Mouse (Mus musculus): ENCODE results near the gene Rtn4r. TPM values are rescaled to one million over a fixed set of nuclear protein-coding genes. Genes with fewer than 3 reads are reported as not detected.
"Not testable (repeated sequence)": the region's sequence is repeated elsewhere in the genome, so short reads cannot be mapped to it uniquely, and the experiment has no call there.

The Rtn4r gene
- total and polyA plus RNA-seq, 3 experiments = 0.14 to 0.58 (median 0.23) TPM

GRCm38 (mm10) chr16:18194208-18194985 lies 67.0 kb downstream of the Rtn4r start:
- DNase-seq = no peak

- no peak for DNase-seq
These were observed 67.6 kb downstream of the Rtn4r start for GRCm38 (mm10) chr16:18195068-18195467.

GRCm38 (mm10) chr16:18195561-18195960 lies 68.1 kb downstream of the Rtn4r start:
- not testable (repeated sequence) for DNase-seq

DNA sequence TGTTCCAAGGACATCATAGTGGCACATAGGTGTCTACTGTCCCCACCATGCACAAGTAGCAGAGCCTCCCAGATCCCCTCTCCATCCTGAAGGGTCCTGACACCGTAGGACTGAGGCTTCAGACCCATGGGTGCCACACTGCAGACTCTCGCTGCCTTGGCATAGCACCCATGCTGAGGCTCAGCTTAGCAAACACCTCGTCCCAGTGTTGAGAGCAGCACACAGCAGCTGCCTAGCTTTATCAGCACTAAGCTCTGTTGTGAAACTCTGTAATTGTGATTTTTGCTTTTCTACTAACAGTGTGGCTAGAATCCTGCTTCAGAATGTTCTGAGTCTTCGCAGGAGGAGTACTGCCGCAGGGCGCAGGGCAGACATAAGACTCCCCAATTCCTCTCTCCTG lies 70.4 kb downstream of the Rtn4r start:
- no peak for DNase-seq

GRCm38 (mm10) chr16:18198365-18199098 lies 71.1 kb downstream of the Rtn4r start:
- DNase-seq = no peak

DNA sequence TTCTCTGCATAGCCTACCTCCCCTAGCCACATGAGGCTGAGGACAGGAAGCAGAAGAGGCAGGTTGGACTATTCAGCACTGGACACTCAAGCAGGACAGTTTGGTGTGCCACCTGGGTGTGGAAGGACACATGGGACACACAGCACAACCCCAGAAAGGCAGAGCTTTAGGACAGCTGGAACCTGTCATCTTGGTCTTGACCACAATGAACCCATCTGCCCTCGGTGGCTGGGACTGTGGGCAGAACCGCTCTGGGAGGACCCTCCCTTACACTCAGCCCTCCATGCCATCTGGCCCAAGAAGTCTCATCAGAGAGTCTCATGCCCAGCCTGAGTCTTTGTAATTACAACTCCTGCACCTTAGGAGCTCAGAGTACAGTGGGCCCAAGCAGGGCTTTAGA lies 72.6 kb downstream of the Rtn4r start:
- no peak for DNase-seq

GRCm38 (mm10) chr16:18201620-18202019 lies 74.2 kb downstream of the Rtn4r start:
- DNase-seq = no peak

Small RNA genes lying within 50 kb of the gene (microRNA-seq; reads per million reads assigned to microRNA genes)
- gene Mir6366 = 0 reads per million in 2 experiments

Other genes starting within 250 kb of the Rtn4r start
- gene Gm20518, start 236.0 kb upstream of the Rtn4r start, total RNA-seq (2021) = under 1 TPM in 1 of 2 experiments, not detected in 1; 0.09 TPM
- gene Gm20518, start 236.0 kb upstream of the Rtn4r start, polyA plus RNA-seq (2012; rRNA removed) = 0.58 and 0.67 TPM in 2 replicates
- not detected for gene Tssk1, start 233.4 kb upstream of the Rtn4r start, total RNA-seq (2021)
- gene Tssk1, start 233.4 kb upstream of the Rtn4r start, polyA plus RNA-seq (2012; rRNA removed) = 0.03 TPM in 1 of 2 replicates, not detected in the other
- gene Dgcr2, start 229.1 kb upstream of the Rtn4r start, total RNA-seq (2021) = 10 to 100 TPM; 62.1 to 68.1 TPM
- gene Dgcr2, start 229.1 kb upstream of the Rtn4r start, polyA plus RNA-seq (2012; rRNA removed) = 139 and 166 TPM in 2 replicates
- not detected for gene Tssk2, start 229.0 kb upstream of the Rtn4r start, total RNA-seq (2021)
- not detected in 2 replicates for gene Tssk2, start 229.0 kb upstream of the Rtn4r start, polyA plus RNA-seq (2012; rRNA removed)
- gene Ess2, start 216.3 kb upstream of the Rtn4r start, total RNA-seq (2021) = 10 to 100 TPM; 14.1 to 15.5 TPM
- 19.5 and 22.6 TPM in 2 replicates for gene Ess2, start 216.3 kb upstream of the Rtn4r start, polyA plus RNA-seq (2012; rRNA removed)
- gene Gsc2, start 212.6 kb upstream of the Rtn4r start, total RNA-seq (2021) = not detected
- gene Gsc2, start 212.6 kb upstream of the Rtn4r start, polyA plus RNA-seq (2012; rRNA removed) = not detected in 2 replicates
- gene Slc25a1, start 199.4 kb upstream of the Rtn4r start, total RNA-seq (2021) = 100 to 1,000 TPM; 215 to 471 TPM
- 601 and 791 TPM in 2 replicates for gene Slc25a1, start 199.4 kb upstream of the Rtn4r start, polyA plus RNA-seq (2012; rRNA removed)
- not detected for gene Vpreb2, start 147.2 kb upstream of the Rtn4r start, total RNA-seq (2021)
- not detected in 2 replicates for gene Vpreb2, start 147.2 kb upstream of the Rtn4r start, polyA plus RNA-seq (2012; rRNA removed)
- gene Dgcr6, start 74.8 kb upstream of the Rtn4r start, total RNA-seq (2021) = 10 to 100 TPM; 71.3 to 75.7 TPM
- 127 and 132 TPM in 2 replicates for gene Dgcr6, start 74.8 kb upstream of the Rtn4r start, polyA plus RNA-seq (2012; rRNA removed)
- 10 to 100 TPM; 30.2 to 46.7 TPM for gene Prodh, start 37.4 kb upstream of the Rtn4r start, total RNA-seq (2021)
- gene Prodh, start 37.4 kb upstream of the Rtn4r start, polyA plus RNA-seq (2012; rRNA removed) = 68.7 and 99.1 TPM in 2 replicates
- gene Ccdc188, start 90.2 kb downstream of the Rtn4r start, total RNA-seq (2021) = not detected
- not detected in 2 replicates for gene Ccdc188, start 90.2 kb downstream of the Rtn4r start, polyA plus RNA-seq (2012; rRNA removed)
- 10 to 100 TPM; 23.3 to 23.8 TPM for gene Zdhhc8, start 107.5 kb downstream of the Rtn4r start, total RNA-seq (2021)
- gene Zdhhc8, start 107.5 kb downstream of the Rtn4r start, polyA plus RNA-seq (2012; rRNA removed) = 182 and 191 TPM in 2 replicates
- 10 to 100 TPM; 53.2 to 55.5 TPM for gene Trmt2a, start 121.0 kb downstream of the Rtn4r start, total RNA-seq (2021)
- gene Trmt2a, start 121.0 kb downstream of the Rtn4r start, polyA plus RNA-seq (2012; rRNA removed) = 32.8 and 45.4 TPM in 2 replicates
- 100 to 1,000 TPM; 139 to 162 TPM for gene Ranbp1, start 121.1 kb downstream of the Rtn4r start, total RNA-seq (2021)
- gene Ranbp1, start 121.1 kb downstream of the Rtn4r start, polyA plus RNA-seq (2012; rRNA removed) = 141 and 175 TPM in 2 replicates
- gene Gm49776, start 130.7 kb downstream of the Rtn4r start, total RNA-seq (2021) = 1 to 10 TPM in 1 of 2 experiments, not detected in 1; 2.7 TPM
- not detected in 2 replicates for gene Gm49776, start 130.7 kb downstream of the Rtn4r start, polyA plus RNA-seq (2012; rRNA removed)
- 10 to 100 TPM; 23.3 to 27.3 TPM for gene Dgcr8, start 161.6 kb downstream of the Rtn4r start, total RNA-seq (2021)
- 12.3 and 20.6 TPM in 2 replicates for gene Dgcr8, start 161.6 kb downstream of the Rtn4r start, polyA plus RNA-seq (2012; rRNA removed)
- 10 to 100 TPM; 36.1 to 37.1 TPM for gene Tango2, start 220.5 kb downstream of the Rtn4r start, total RNA-seq (2021)
- gene Tango2, start 220.5 kb downstream of the Rtn4r start, polyA plus RNA-seq (2012; rRNA removed) = 40.6 and 51.1 TPM in 2 replicates
- 10 to 100 TPM; 33.4 to 48.9 TPM for gene Arvcf, start 220.5 kb downstream of the Rtn4r start, total RNA-seq (2021)
- 54.2 and 59.1 TPM in 2 replicates for gene Arvcf, start 220.5 kb downstream of the Rtn4r start, polyA plus RNA-seq (2012; rRNA removed)